Mouse (Mus musculus) intestine, postnatal 0 days (tissue): Measurements from ENCODE around the gene Zc3h12b. TPM values are rescaled to one million over a fixed set of nuclear protein-coding genes. Genes with fewer than 3 reads are reported as not detected.

Source experiments
- ATAC-seq: fragments of 200-750 bp; cut with Nextera tagmentation; 2 replicates; pipeline ENCODE4 v1.8.0; 2017; ENCODE audit warnings: mild to moderate bottlenecking, moderate TSS enrichment, moderate library complexity
- H3K27ac ChIP-seq: fragments of 300-500 bp; sonication (generic); 2 replicates; pipeline ENCODE4 v1.5.1; 2014; ENCODE audit warnings: mild to moderate bottlenecking, low read depth, low read length, moderate library complexity
- H3K27me3 ChIP-seq: fragments of 300-500 bp; sonication (generic); replicated peaks from 2 replicates; pipeline ENCODE4 v1.6.1; 2014; ENCODE audit warnings: low read length, mixed read lengths; ENCODE audit not compliant: control insufficient read depth, insufficient read depth
- H3K36me3 ChIP-seq: fragments of 300-500 bp; sonication (generic); 2 replicates; pipeline ENCODE4 v1.6.1; 2014; ENCODE audit warnings: mild to moderate bottlenecking, moderate library complexity; ENCODE audit not compliant: control insufficient read depth, insufficient read depth
- H3K4me1 ChIP-seq: fragments of 300-500 bp; sonication (generic); replicated peaks from 2 replicates; pipeline ENCODE4 v1.6.1; 2014; ENCODE audit warnings: antibody characterized with exemption, low read length, mixed read lengths; ENCODE audit not compliant: control insufficient read depth, insufficient read depth
- H3K4me2 ChIP-seq: fragments of 300-500 bp; sonication (generic); replicated peaks from 2 replicates; pipeline ENCODE4 v1.6.1; 2014; ENCODE audit warnings: low read depth, mild to moderate bottlenecking, moderate library complexity
- H3K4me3 ChIP-seq: fragments of 300-500 bp; sonication (generic); 2 replicates; pipeline ENCODE4 v1.5.1; 2014; ENCODE audit warnings: low read depth, low read length
- H3K9ac ChIP-seq: fragments of 300-500 bp; sonication (generic); 2 replicates; pipeline ENCODE4 v1.6.1; 2014; ENCODE audit warnings: mild to moderate bottlenecking, low read depth, low read length
- H3K9me3 ChIP-seq: fragments of 300-500 bp; sonication (generic); 2 replicates; pipeline ENCODE4 v1.6.1; 2016; ENCODE audit warnings: mixed run types; ENCODE audit not compliant: control insufficient read depth
- CTCF ChIP-seq: sonication (generic); IDR thresholded peaks from 2 replicates; pipeline ENCODE4 v1.5.1; 2016; ENCODE audit warnings: low read depth, mild to moderate bottlenecking, control low read depth, antibody characterized with exemption, moderate library complexity
- WGBS: fragments of 180-500 bp; shearing (Covaris S2); extraction: QIAGEN DNeasy Blood & Tissue Kit; methylation state at CpG from one replicate; pipeline ENCODE4 v1.1.7; 2014; 5-methylcytosine and 5-hydroxymethylcytosine counted together
- polyA plus RNA-seq: library from polyadenylated mRNA; unstranded; fragments of >200 nt; fragmentation: Nextera tagmentation; extraction: Ambion mirVana; gene quantifications from 2 replicates; pipeline ENCODE4 v1.2.1, GENCODE M21; 2015

The Zc3h12b gene
- polyA plus RNA-seq: 0.67 and 0.74 TPM in 2 replicates

DNA sequence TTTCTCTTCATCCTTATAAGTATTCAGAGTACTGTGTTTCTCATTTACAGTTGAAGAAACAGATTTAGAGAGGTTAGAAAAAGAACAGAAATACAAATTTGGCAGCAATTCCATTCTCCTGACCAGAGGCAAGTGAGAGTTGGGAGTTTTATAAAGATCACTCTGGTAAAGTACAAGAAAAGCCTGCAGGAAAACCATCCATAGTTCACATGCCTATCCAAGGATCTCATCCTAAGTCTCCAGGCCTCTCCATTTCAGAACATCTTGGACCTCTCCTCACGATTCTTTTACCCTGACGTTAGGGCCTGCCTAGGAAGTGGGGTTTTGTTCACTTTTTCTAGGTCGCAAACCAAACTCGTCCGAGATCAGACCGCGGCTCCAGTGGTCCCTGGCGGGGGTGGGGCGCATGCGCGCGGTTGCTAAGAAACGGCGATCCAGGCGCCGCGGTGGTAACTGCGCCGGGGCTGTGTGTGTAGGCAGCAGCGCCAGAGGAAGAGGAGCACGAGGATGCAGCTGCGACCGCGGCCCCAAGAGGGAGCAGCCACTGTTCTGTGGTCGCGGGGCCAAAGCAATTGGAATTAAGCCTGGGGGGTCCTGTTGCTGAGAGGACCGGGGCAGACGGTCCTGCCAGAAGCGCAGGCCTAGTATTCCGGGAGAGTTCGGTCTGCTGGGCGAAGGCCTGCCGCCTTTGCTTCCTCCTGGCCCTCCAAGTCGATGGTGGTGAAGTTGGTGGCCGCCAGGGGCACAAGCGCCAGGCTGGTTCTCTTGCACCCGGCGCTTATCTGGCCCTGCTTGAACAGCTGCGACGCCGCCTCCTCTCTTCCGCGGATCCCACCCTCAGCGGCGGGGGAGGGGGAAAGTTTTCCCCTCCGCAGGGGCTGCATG lies at the start of gene Zc3h12b:
Zc3h12b (plus strand) TSS at position 452 of the 885 bp plus-strand sequence.
- no peak; the same call in none of the 2 replicates for TF ChIP-seq CTCF
- Histone ChIP-seq H3K36me3 (no peaks in the 10 kb centered on the region), H3K4me1 (no peaks in the 10 kb centered on the region), H3K4me3 (peak within 1 kb of the TSS; percentile 41), H3K9me3 (no peaks in the 10 kb centered on the region), H3K27me3 (no peaks in the 10 kb centered on the region), H3K27ac (no peak within 1 kb of the TSS), H3K4me2 (peak within 1 kb of the TSS; percentile 63), H3K9ac (no peak within 1 kb of the TSS)
- 19% methylated on average over 40 of the region's 46 CpGs for WGBS
- peak; percentile 69 for ATAC-seq

- no peak overlapping the region for H3K9ac ChIP-seq
- H3K27me3 ChIP-seq: no peaks in the 10 kb centered on the region
- TF ChIP-seq CTCF: no peak
- no peak overlapping the region for H3K4me2 ChIP-seq
- H3K9me3 ChIP-seq: no peaks in the 10 kb centered on the region
- no peak overlapping the region for H3K27ac ChIP-seq
- H3K36me3 ChIP-seq: no peaks in the 10 kb centered on the region
- no peaks in the 10 kb centered on the region for H3K4me1 ChIP-seq
- no peak for ATAC-seq
- H3K4me3 ChIP-seq: no peak overlapping the region
- 67% methylated on average over 1 of the region's 1 CpGs for WGBS
These were observed 29.3 kb upstream of the Zc3h12b start for GRCm38 (mm10) chrX:95682206-95682605.

GRCm38 (mm10) chrX:95687119-95687518 lies 24.4 kb upstream of the Zc3h12b start:
- H3K4me3 ChIP-seq: no peak overlapping the region
- no peak overlapping the region for H3K9ac ChIP-seq
- 50% methylated on average over 1 of the region's 1 CpGs for WGBS
- H3K36me3 ChIP-seq: no peaks in the 10 kb centered on the region
- no peaks in the 10 kb centered on the region for H3K9me3 ChIP-seq
- TF ChIP-seq CTCF: peak; percentile 46
- ATAC-seq: no peak
- H3K27ac ChIP-seq: no peak overlapping the region
- H3K27me3 ChIP-seq: no peaks in the 10 kb centered on the region
- no peak overlapping the region for H3K4me2 ChIP-seq
- no peaks in the 10 kb centered on the region for H3K4me1 ChIP-seq

- Histone ChIP-seq H3K27me3 (no peaks in the 10 kb centered on the region), H3K9me3 (no peaks in the 10 kb centered on the region), H3K36me3 (no peaks in the 10 kb centered on the region), H3K9ac (no peak overlapping the region), H3K4me2 (no peak overlapping the region), H3K4me1 (no peaks in the 10 kb centered on the region), H3K27ac (no peak overlapping the region), H3K4me3 (no peak overlapping the region)
- peak; percentile 50 for TF ChIP-seq CTCF
- no peak for ATAC-seq
- 38% methylated on average over 2 of the region's 2 CpGs for WGBS
These were observed 26.8 kb downstream of the Zc3h12b start for GRCm38 (mm10) chrX:95738253-95738652.

- Histone ChIP-seq H3K27me3 (no peaks in the 10 kb centered on the region), H3K4me3 (no peak overlapping the region), H3K9ac (no peak overlapping the region), H3K36me3 (no peaks in the 10 kb centered on the region), H3K4me1 (no peaks in the 10 kb centered on the region), H3K27ac (no peak overlapping the region), H3K4me2 (no peak overlapping the region), H3K9me3 (no peaks in the 10 kb centered on the region)
- 51% methylated on average over 3 of the region's 3 CpGs for WGBS
- no peak for TF ChIP-seq CTCF
- ATAC-seq: 0 out of 2 replicates have a peak, but pooled peaks have one; percentile 57
These were observed 84.4 kb downstream of the Zc3h12b start for GRCm38 (mm10) chrX:95795881-95796280.

DNA sequence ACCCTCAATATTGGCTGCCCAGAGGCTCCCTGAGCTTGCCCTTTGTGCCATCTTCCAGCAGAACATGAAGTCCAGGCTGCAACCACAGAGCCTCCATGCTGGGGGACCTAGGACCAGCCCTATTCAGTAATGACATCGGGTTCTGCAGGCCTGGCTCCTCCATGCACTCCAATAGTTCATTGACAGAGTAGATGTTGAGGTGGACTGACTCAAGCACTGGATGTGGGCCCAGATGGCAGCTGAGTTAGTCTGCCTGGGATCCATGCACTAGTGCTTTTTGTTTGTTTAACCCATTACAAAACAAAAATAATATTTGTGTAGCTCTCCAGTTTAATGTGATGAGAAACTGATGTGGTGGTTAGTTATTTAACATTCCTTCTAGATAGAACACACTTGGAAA lies 90.3 kb downstream of the Zc3h12b start:
- Histone ChIP-seq H3K9me3 (no peaks in the 10 kb centered on the region), H3K36me3 (no peaks in the 10 kb centered on the region), H3K27ac (no peak overlapping the region), H3K4me1 (no peaks in the 10 kb centered on the region), H3K4me3 (no peak overlapping the region), H3K4me2 (no peak overlapping the region), H3K9ac (no peak overlapping the region), H3K27me3 (no peaks in the 10 kb centered on the region)
- WGBS: 74% methylated on average over 1 of the region's 1 CpGs
- TF ChIP-seq CTCF: no peak
- ATAC-seq: no peak
